Mouse (Mus musculus): ENCODE data around the gene Col6a5. TPM values are rescaled to one million over a fixed set of nuclear protein-coding genes. Genes with fewer than 3 reads are reported as not detected.
A peak's percentile ranks its signal among the peaks of the same experiment; 100 is the strongest.
"Not testable (repeated sequence)": the region's sequence is repeated elsewhere in the genome, so short reads cannot be mapped to it uniquely, and the experiment has no call there.

Gene Col6a5
- polyA plus RNA-seq, 1 experiment from 2014 or later, result not detected

- H3K27ac ChIP-seq (replicated peaks), result no peak overlapping the region
- no peaks in the 10 kb centered on the region for H3K4me1 ChIP-seq
- H3K36me3 ChIP-seq, result no peaks in the 10 kb centered on the region
- no peaks in the 10 kb centered on the region for H3K27me3 ChIP-seq (ENCODE audit: low read depth, poor library complexity, severe bottlenecking)
- H3K4me3 ChIP-seq, result no peak overlapping the region
- H3K9me3 ChIP-seq (replicated peaks), result no peaks in the 10 kb centered on the region
- no peak for DNase-seq (ENCODE audit: low spot score)
- WGBS, result 91% methylated on average over 17 of the region's 17 CpGs
These were observed 75.6 kb downstream of the Col6a5 start for GRCm38 (mm10) chr9:105884656-105885430.

GRCm38 (mm10) chr9:105880743-105881142 is 79.7 kb downstream of the Col6a5 start:
- H3K36me3 ChIP-seq, result no peaks in the 10 kb centered on the region
- 91% methylated on average over 4 of the region's 4 CpGs for WGBS
- H3K4me1 ChIP-seq, result no peaks in the 10 kb centered on the region
- no peak for DNase-seq (ENCODE audit: low spot score)
- no peak overlapping the region for H3K27ac ChIP-seq (replicated peaks)
- H3K9me3 ChIP-seq (replicated peaks), result no peaks in the 10 kb centered on the region
- no peak overlapping the region for H3K4me3 ChIP-seq
- no peaks in the 10 kb centered on the region for H3K27me3 ChIP-seq (ENCODE audit: low read depth, poor library complexity, severe bottlenecking)

- Histone ChIP-seq H3K4me1 (no peaks in the 10 kb centered on the region), H3K27me3 (ENCODE audit: low read depth, poor library complexity, severe bottlenecking) (no peaks in the 10 kb centered on the region), H3K36me3 (no peaks in the 10 kb centered on the region), H3K4me3 (no peak overlapping the region), H3K27ac (replicated peaks) (no peak overlapping the region), H3K9me3 (replicated peaks) (no peaks in the 10 kb centered on the region)
- 80% methylated on average over 11 of the region's 11 CpGs for WGBS
- no peak for DNase-seq (ENCODE audit: low spot score)
These were observed 81.9 kb downstream of the Col6a5 start for GRCm38 (mm10) chr9:105878365-105879108.

- Histone ChIP-seq H3K27me3 (ENCODE audit: low read depth, poor library complexity, severe bottlenecking) (no peaks in the 10 kb centered on the region), H3K27ac (replicated peaks) (no peak overlapping the region), H3K4me1 (no peaks in the 10 kb centered on the region), H3K36me3 (no peaks in the 10 kb centered on the region), H3K9me3 (replicated peaks) (no peaks in the 10 kb centered on the region), H3K4me3 (no peak overlapping the region)
- peak; percentile 15 for DNase-seq (ENCODE audit: low spot score)
- WGBS, result 83% methylated on average over 4 of the region's 4 CpGs
These were observed 84.3 kb downstream of the Col6a5 start for GRCm38 (mm10) chr9:105876124-105876523.

GRCm38 (mm10) chr9:105871643-105872042 is 88.8 kb downstream of the Col6a5 start:
- H3K27ac ChIP-seq (replicated peaks), result no peak overlapping the region
- H3K36me3 ChIP-seq, result no peaks in the 10 kb centered on the region
- H3K9me3 ChIP-seq (replicated peaks), result no peaks in the 10 kb centered on the region
- H3K4me1 ChIP-seq, result no peaks in the 10 kb centered on the region
- H3K4me3 ChIP-seq, result no peak overlapping the region
- DNase-seq (ENCODE audit: low spot score), result no peak
- H3K27me3 ChIP-seq (ENCODE audit: low read depth, poor library complexity, severe bottlenecking), result no peaks in the 10 kb centered on the region
- 90% methylated on average over 14 of the region's 14 CpGs for WGBS

- DNase-seq (ENCODE audit: low spot score), result peak; percentile 60
- WGBS, result 17% methylated on average over 6 of the region's 6 CpGs
These were observed 102.7 kb downstream of the Col6a5 start for GRCm38 (mm10) chr9:105857773-105858172.

GRCm38 (mm10) chr9:105852778-105853065 is 107.7 kb downstream of the Col6a5 start:
- no peaks in the 10 kb centered on the region for H3K27me3 ChIP-seq (ENCODE audit: low read depth, poor library complexity, severe bottlenecking)
- no peak overlapping the region for H3K4me3 ChIP-seq
- WGBS, result 82% methylated on average over 1 of the region's 1 CpGs
- no peaks in the 10 kb centered on the region for H3K9me3 ChIP-seq (replicated peaks)
- no peaks in the 10 kb centered on the region for H3K36me3 ChIP-seq
- DNase-seq (ENCODE audit: low spot score), result no peak
- no peaks in the 10 kb centered on the region for H3K4me1 ChIP-seq
- no peak overlapping the region for H3K27ac ChIP-seq (replicated peaks)

More at GRCm38 (mm10) chr9:105857773-105858172, 102.7 kb downstream of the Col6a5 start:
- no peaks in the 10 kb centered on the region for H3K36me3 ChIP-seq
- no peaks in the 10 kb centered on the region for H3K9me3 ChIP-seq (replicated peaks)
- H3K4me1 ChIP-seq, result no peaks in the 10 kb centered on the region
- no peak overlapping the region for H3K4me3 ChIP-seq
- H3K27me3 ChIP-seq (ENCODE audit: low read depth, poor library complexity, severe bottlenecking), result no peaks in the 10 kb centered on the region
- no peak overlapping the region for H3K27ac ChIP-seq (replicated peaks)

GRCm38 (mm10) chr9:105852015-105852777 is 108.2 kb downstream of the Col6a5 start:
- no peak overlapping the region for H3K27ac ChIP-seq (replicated peaks)

GRCm38 (mm10) chr9:105851011-105851410 is 109.4 kb downstream of the Col6a5 start:
- WGBS, result 83% methylated on average over 3 of the region's 3 CpGs
- Histone ChIP-seq H3K27ac (replicated peaks) (no peak overlapping the region), H3K9me3 (replicated peaks) (no peaks in the 10 kb centered on the region), H3K36me3 (no peaks in the 10 kb centered on the region), H3K4me1 (no peaks in the 10 kb centered on the region), H3K27me3 (ENCODE audit: low read depth, poor library complexity, severe bottlenecking) (no peaks in the 10 kb centered on the region), H3K4me3 (no peak overlapping the region)
- no peak for DNase-seq (ENCODE audit: low spot score)

More at GRCm38 (mm10) chr9:105852015-105852777, 108.2 kb downstream of the Col6a5 start:
- Histone ChIP-seq H3K36me3 (no peaks in the 10 kb centered on the region), H3K27me3 (ENCODE audit: low read depth, poor library complexity, severe bottlenecking) (no peaks in the 10 kb centered on the region), H3K9me3 (replicated peaks) (no peaks in the 10 kb centered on the region), H3K4me1 (no peaks in the 10 kb centered on the region), H3K4me3 (no peak overlapping the region)
- WGBS, result 86% methylated on average over 14 of the region's 14 CpGs
- DNase-seq (ENCODE audit: low spot score), result no peak

- Histone ChIP-seq H3K27ac (replicated peaks) (no peak overlapping the region), H3K36me3 (no peaks in the 10 kb centered on the region), H3K4me3 (no peak overlapping the region), H3K27me3 (ENCODE audit: low read depth, poor library complexity, severe bottlenecking) (no peaks in the 10 kb centered on the region), H3K4me1 (no peaks in the 10 kb centered on the region), H3K9me3 (replicated peaks) (no peaks in the 10 kb centered on the region)
- WGBS, result 82% methylated on average over 4 of the region's 4 CpGs
- DNase-seq (ENCODE audit: low spot score), result no peak
These were observed 112.0 kb downstream of the Col6a5 start for GRCm38 (mm10) chr9:105848396-105848795.

GRCm38 (mm10) chr9:105847261-105847660 is 113.2 kb downstream of the Col6a5 start:
- no peaks in the 10 kb centered on the region for H3K27me3 ChIP-seq (ENCODE audit: low read depth, poor library complexity, severe bottlenecking)
- 96% methylated on average over 5 of the region's 5 CpGs for WGBS
- no peak overlapping the region for H3K4me3 ChIP-seq
- H3K4me1 ChIP-seq, result no peaks in the 10 kb centered on the region
- H3K27ac ChIP-seq (replicated peaks), result no peak overlapping the region
- H3K36me3 ChIP-seq, result no peaks in the 10 kb centered on the region
- H3K9me3 ChIP-seq (replicated peaks), result no peaks in the 10 kb centered on the region
- DNase-seq (ENCODE audit: low spot score), result no peak

- H3K4me1 ChIP-seq; H3K27ac ChIP-seq (replicated peaks); H3K9me3 ChIP-seq (replicated peaks); DNase-seq (ENCODE audit: low spot score); H3K4me3 ChIP-seq; H3K27me3 ChIP-seq (ENCODE audit: low read depth, poor library complexity, severe bottlenecking); H3K36me3 ChIP-seq: not testable (repeated sequence)
- 68% methylated on average over 5 of the region's 5 CpGs for WGBS
These were observed 119.1 kb downstream of the Col6a5 start for GRCm38 (mm10) chr9:105841386-105841785.

- WGBS, result 85% methylated on average over 5 of the region's 5 CpGs
- H3K36me3 ChIP-seq, result no peaks in the 10 kb centered on the region
- no peak for DNase-seq (ENCODE audit: low spot score)
These were observed 121.3 kb downstream of the Col6a5 start for GRCm38 (mm10) chr9:105839147-105839515.

More at GRCm38 (mm10) chr9:105839147-105839515, 121.3 kb downstream of the Col6a5 start:
- H3K9me3 ChIP-seq (replicated peaks), result no peaks in the 10 kb centered on the region
- no peaks in the 10 kb centered on the region for H3K27me3 ChIP-seq (ENCODE audit: low read depth, poor library complexity, severe bottlenecking)
- no peaks in the 10 kb centered on the region for H3K4me1 ChIP-seq
- H3K4me3 ChIP-seq, result no peak overlapping the region
- no peak overlapping the region for H3K27ac ChIP-seq (replicated peaks)

Data from midbrain, embryonic 10.5 days (tissue).